Mouse (Mus musculus) forebrain, embryonic 14.5 days (tissue): ENCODE results near the gene Rfx4. TPM values are rescaled to one million over a fixed set of nuclear protein-coding genes. Genes with fewer than 3 reads are reported as not detected.

Source experiments
- ATAC-seq: fragments of 200-750 bp; cut with Nextera tagmentation; 2 replicates; pipeline ENCODE4 v1.8.0; 2017; ENCODE audit warnings: mild to moderate bottlenecking, moderate library complexity
- DNase-seq: peaks from one replicate; pipeline ENCODE4 v3.0.0-alpha.2; 2015; ENCODE audit warnings: low spot score
- H3K27ac ChIP-seq: fragments of 300-500 bp; sonication (generic); 2 replicates; pipeline ENCODE4 v1.5.1; 2014; ENCODE audit warnings: low read depth, mild to moderate bottlenecking, control low read depth, low read length, moderate library complexity
- H3K27me3 ChIP-seq: fragments of 300-500 bp; sonication (generic); replicated peaks from 2 replicates; pipeline ENCODE4 v1.6.1; 2014; ENCODE audit warnings: low read length, control low read depth, mixed read lengths; ENCODE audit not compliant: control insufficient read depth, insufficient read depth
- H3K36me3 ChIP-seq: fragments of 300-500 bp; sonication (generic); 2 replicates; pipeline ENCODE4 v1.6.1; 2014; ENCODE audit warnings: low read length, control low read depth; ENCODE audit not compliant: control insufficient read depth, insufficient read depth
- H3K4me1 ChIP-seq: fragments of 300-500 bp; sonication (generic); 2 replicates; pipeline ENCODE4 v1.6.1; 2014; ENCODE audit warnings: antibody characterized with exemption, low read length, control low read depth; ENCODE audit not compliant: control insufficient read depth, insufficient read depth
- H3K4me2 ChIP-seq: fragments of 300-500 bp; sonication (generic); 2 replicates; pipeline ENCODE4 v1.6.1; 2014; ENCODE audit warnings: mild to moderate bottlenecking, control low read depth, low read length
- H3K4me3 ChIP-seq: fragments of 300-500 bp; sonication (generic); 2 replicates; pipeline ENCODE4 v1.5.1; 2014; ENCODE audit warnings: low read depth, low read length, control low read depth
- H3K9ac ChIP-seq: fragments of 300-500 bp; sonication (generic); 2 replicates; pipeline ENCODE4 v1.6.1; 2014; ENCODE audit warnings: mild to moderate bottlenecking, low read length, control low read depth, moderate library complexity
- H3K9me3 ChIP-seq: fragments of 300-500 bp; sonication (generic); replicated peaks from 2 replicates; pipeline ENCODE4 v1.6.1; 2016; ENCODE audit warnings: low read length, control low read depth, mixed read lengths; ENCODE audit not compliant: control insufficient read depth
- WGBS: fragments of 180-500 bp; shearing (Covaris S2); extraction: QIAGEN DNeasy Blood & Tissue Kit; methylation state at CpG from one replicate; pipeline ENCODE4 v1.1.7; 2014; 5-methylcytosine and 5-hydroxymethylcytosine counted together
- polyA plus RNA-seq: library from polyadenylated mRNA; unstranded; fragments of >200 nt; fragmentation: Nextera tagmentation; extraction: Ambion mirVana; gene quantifications from 2 replicates; pipeline ENCODE4 v1.2.1, GENCODE M21; 2014

The Rfx4 gene
- polyA plus RNA-seq, 1 experiment from 2014 or later: 9.5 TPM

GRCm38 (mm10) chr10:84936832-84937515 lies 181.1 kb downstream of the Rfx4 start:
- whole genome bisulfite sequencing: 93% methylated on average over 4 of the region's 4 CpGs
- ATAC-seq: no peak

GRCm38 (mm10) chr10:84938094-84938820 lies 182.4 kb downstream of the Rfx4 start:
- no peak for DNase-seq
- Histone ChIP-seq H3K4me3 (no peak overlapping the region), H3K4me1 (no peaks in the 10 kb centered on the region), H3K27ac (no peak overlapping the region), H3K9me3 (no peaks in the 10 kb centered on the region), H3K27me3 (no peaks in the 10 kb centered on the region), H3K4me2 (no peak overlapping the region), H3K9ac (no peak overlapping the region), H3K36me3 (no peaks in the 10 kb centered on the region)
- 73% methylated on average over 14 of the region's 14 CpGs for WGBS
- no peak for ATAC-seq

More at GRCm38 (mm10) chr10:84936832-84937515, 181.1 kb downstream of the Rfx4 start:
- Histone ChIP-seq H3K4me1 (no peaks in the 10 kb centered on the region), H3K9me3 (no peaks in the 10 kb centered on the region), H3K4me3 (no peak overlapping the region), H3K27ac (no peak overlapping the region), H3K9ac (no peak overlapping the region), H3K36me3 (no peaks in the 10 kb centered on the region), H3K27me3 (no peaks in the 10 kb centered on the region), H3K4me2 (no peak overlapping the region)
- no peak for DNase-seq

GRCm38 (mm10) chr10:84938886-84939285 lies 183.0 kb downstream of the Rfx4 start:
- H3K9ac ChIP-seq: no peak overlapping the region
- no peaks in the 10 kb centered on the region for H3K4me1 ChIP-seq
- no peak overlapping the region for H3K4me2 ChIP-seq
- no peaks in the 10 kb centered on the region for H3K9me3 ChIP-seq
- no peak overlapping the region for H3K27ac ChIP-seq
- WGBS: 79% methylated on average over 5 of the region's 5 CpGs
- DNase-seq: no peak
- no peaks in the 10 kb centered on the region for H3K27me3 ChIP-seq
- no peaks in the 10 kb centered on the region for H3K36me3 ChIP-seq
- H3K4me3 ChIP-seq: no peak overlapping the region
- ATAC-seq: no peak

- no peaks in the 10 kb centered on the region for H3K4me1 ChIP-seq
- H3K4me2 ChIP-seq: no peak overlapping the region
- no peak overlapping the region for H3K27ac ChIP-seq
- ATAC-seq: no peak
- H3K27me3 ChIP-seq: no peaks in the 10 kb centered on the region
- H3K36me3 ChIP-seq: no peaks in the 10 kb centered on the region
- no peaks in the 10 kb centered on the region for H3K9me3 ChIP-seq
- no peak overlapping the region for H3K4me3 ChIP-seq
- no peak overlapping the region for H3K9ac ChIP-seq
- DNase-seq: no peak
- 86% methylated on average over 1 of the region's 1 CpGs for WGBS
These were observed 184.5 kb downstream of the Rfx4 start for GRCm38 (mm10) chr10:84940356-84940755.

- Histone ChIP-seq H3K27ac (no peak overlapping the region), H3K9ac (no peak overlapping the region), H3K4me3 (no peak overlapping the region), H3K27me3 (no peaks in the 10 kb centered on the region), H3K4me1 (no peaks in the 10 kb centered on the region), H3K4me2 (no peak overlapping the region), H3K9me3 (no peaks in the 10 kb centered on the region), H3K36me3 (peaks cover 17% of the 10 kb centered on the region)
- DNase-seq (no peak), ATAC-seq (no peak)
- 97% methylated on average over 3 of the region's 3 CpGs for WGBS
These were observed 189.8 kb downstream of the Rfx4 start for GRCm38 (mm10) chr10:84945692-84946091.

- no peak overlapping the region for H3K9ac ChIP-seq
- H3K36me3 ChIP-seq: peaks cover 27% of the 10 kb centered on the region
- DNase-seq (no peak), ATAC-seq (no peak)
- 85% methylated on average over 8 of the region's 8 CpGs for WGBS
- no peaks in the 10 kb centered on the region for H3K27me3 ChIP-seq
- no peak overlapping the region for H3K4me2 ChIP-seq
- H3K4me1 ChIP-seq: no peaks in the 10 kb centered on the region
- H3K9me3 ChIP-seq: no peaks in the 10 kb centered on the region
- H3K27ac ChIP-seq: no peak overlapping the region
- no peak overlapping the region for H3K4me3 ChIP-seq
These were observed 193.3 kb downstream of the Rfx4 start for GRCm38 (mm10) chr10:84948970-84949683.

GRCm38 (mm10) chr10:84949684-84950010 lies 193.8 kb downstream of the Rfx4 start:
- no peak overlapping the region for H3K4me3 ChIP-seq
- no peaks in the 10 kb centered on the region for H3K27me3 ChIP-seq
- H3K27ac ChIP-seq: no peak overlapping the region
- no peak overlapping the region for H3K4me2 ChIP-seq
- H3K9me3 ChIP-seq: no peaks in the 10 kb centered on the region
- DNase-seq (no peak), ATAC-seq (no peak)
- H3K36me3 ChIP-seq: peaks cover 27% of the 10 kb centered on the region
- H3K4me1 ChIP-seq: no peaks in the 10 kb centered on the region
- WGBS: 85% methylated on average over 3 of the region's 3 CpGs
- H3K9ac ChIP-seq: no peak overlapping the region

GRCm38 (mm10) chr10:84950384-84950783 lies 194.5 kb downstream of the Rfx4 start:
- Histone ChIP-seq H3K27me3 (no peaks in the 10 kb centered on the region), H3K9me3 (no peaks in the 10 kb centered on the region), H3K27ac (no peak overlapping the region), H3K4me1 (no peaks in the 10 kb centered on the region), H3K9ac (no peak overlapping the region), H3K4me2 (no peak overlapping the region), H3K4me3 (no peak overlapping the region), H3K36me3 (peaks cover 27% of the 10 kb centered on the region)
- DNase-seq (no peak), ATAC-seq (no peak)
- 76% methylated on average over 4 of the region's 4 CpGs for WGBS

GRCm38 (mm10) chr10:84954236-84954635 lies 198.4 kb downstream of the Rfx4 start:
- Histone ChIP-seq H3K4me3 (no peak overlapping the region), H3K9me3 (no peaks in the 10 kb centered on the region), H3K9ac (no peak overlapping the region), H3K4me2 (no peak overlapping the region), H3K4me1 (no peaks in the 10 kb centered on the region), H3K36me3 (peaks cover 17% of the 10 kb centered on the region; the same call in 1 of the 2 replicates), H3K27ac (no peak overlapping the region), H3K27me3 (no peaks in the 10 kb centered on the region)
- DNase-seq (no peak), ATAC-seq (no peak)
- WGBS: 93% methylated on average over 10 of the region's 10 CpGs
